In the genomic region with DNA sequence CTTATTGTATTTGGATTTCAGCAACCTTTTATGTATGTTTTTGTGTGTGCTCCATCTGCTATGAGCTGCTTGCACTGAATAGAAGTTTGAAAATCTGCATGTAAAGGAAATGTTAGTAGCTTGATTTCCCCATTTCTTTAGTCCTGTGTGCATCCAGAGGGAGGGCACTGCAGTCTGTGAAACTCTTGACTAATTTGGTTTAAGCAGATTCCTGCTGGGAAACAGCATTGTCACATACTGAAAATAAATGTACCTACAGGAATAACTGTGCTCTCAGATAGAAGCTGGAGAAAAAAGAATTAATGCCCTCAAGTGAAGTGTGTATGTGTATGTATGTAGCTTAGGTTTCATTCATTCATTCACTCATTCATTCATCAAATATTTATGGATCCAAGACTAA, we compare ENCODE assay signal across 19 mouse cellular contexts. TPM values are rescaled to one million over a fixed set of nuclear protein-coding genes. Genes with fewer than 3 reads are reported as not detected.
"Had no signal": no experiment of that assay in that cellular context is flagged by ENCODE, and none has a peak within 500 bp of the region (broad histone marks: within the 10 kb centered on the region; RNA-seq: fewer than 3 reads in every experiment).

No protein-coding gene starts in this region.

- ATAC-seq: liver, postnatal 0 days; lung, postnatal 0 days; midbrain, embryonic 16.5 days had no signal

- H3K4me1 ChIP-seq: liver, embryonic 15.5 days; lung, embryonic 15.5 days; megakaryocyte, embryonic 14.5 days; midbrain, embryonic 12.5 days; neural tube, embryonic 12.5 days had no signal

- H3K4me2 ChIP-seq: liver, embryonic 15.5 days; lung, embryonic 15.5 days; midbrain, embryonic 12.5 days; neural tube, embryonic 12.5 days had no signal

- H3K27ac ChIP-seq: liver, embryonic 15.5 days; lung, embryonic 15.5 days; macrophage; midbrain, embryonic 12.5 days; neural tube, embryonic 12.5 days had no signal

- H3K36me3 ChIP-seq: liver, embryonic 15.5 days; lung, embryonic 15.5 days; midbrain, embryonic 12.5 days; neural tube, embryonic 12.5 days had no signal

- H3K4me3 ChIP-seq: liver, embryonic 15.5 days; lung, embryonic 15.5 days; megakaryocyte, embryonic 14.5 days; midbrain, embryonic 12.5 days; neural tube, embryonic 12.5 days had no signal

- H3K9ac ChIP-seq: liver, embryonic 15.5 days; liver, postnatal 0 days; lung, embryonic 15.5 days; midbrain, embryonic 12.5 days; neural tube, embryonic 12.5 days had no signal

- H3K27me3 ChIP-seq: liver, embryonic 15.5 days; lung, embryonic 15.5 days; megakaryocyte, embryonic 14.5 days; midbrain, embryonic 12.5 days; neural tube, embryonic 12.5 days had no signal

- H3K9me3 ChIP-seq: liver, embryonic 15.5 days; lung, embryonic 15.5 days; megakaryocyte, embryonic 14.5 days; midbrain, embryonic 12.5 days; neural tube, embryonic 12.5 days had no signal

- DNase-seq: liver, postnatal 0 days; lung, adult 2 months; lung, postnatal 14 days; lung, postnatal 36 days; midbrain, embryonic 14.5 days; right cerebral cortex, postnatal 14 days; thymus, adult 18-20 months; thymus, postnatal 14 days; thymus, postnatal 36 days had no signal

RNA-seq across cellular contexts. Expression of a gene that starts 22.7 kb away (rescaled TPM):
- total RNA-seq: monocyte, adult 5-6 weeks; neutrophil, adult 5-6 weeks had no signal
- polyA plus RNA-seq: liver, postnatal 0 days; macrophage had no signal
